Mouse (Mus musculus): ENCODE measurements around the gene Hmox1.

The Hmox1 gene

GRCm38 (mm10) chr8:75093399-75094156, at the start of gene Hmox1:
Gene Hmox1 (plus strand): TSS chr8:75093621.
- peak; percentile 88 for DNase-seq (ENCODE audit: low spot score in 2 of 2)

GRCm38 (mm10) chr8:75046303-75046702, 47.1 kb upstream of the Hmox1 start:
- no peak for DNase-seq (ENCODE audit: low spot score in 2 of 2)

- no peak for DNase-seq (ENCODE audit: low spot score in 2 of 2)
Observed at GRCm38 (mm10) chr8:75047784-75048183, 45.6 kb upstream of the Hmox1 start.

GRCm38 (mm10) chr8:75053342-75053741, 40.1 kb upstream of the Hmox1 start:
- no peak for DNase-seq (ENCODE audit: low spot score in 2 of 2)

- no peak for DNase-seq (ENCODE audit: low spot score in 2 of 2)
Observed at GRCm38 (mm10) chr8:75055673-75056072, 37.7 kb upstream of the Hmox1 start.

GRCm38 (mm10) chr8:75060022-75060421, 33.4 kb upstream of the Hmox1 start:
- no peak for DNase-seq (ENCODE audit: low spot score in 2 of 2)

- DNase-seq (ENCODE audit: low spot score in 2 of 2) = no peak
Observed at GRCm38 (mm10) chr8:75060815-75061214, 32.6 kb upstream of the Hmox1 start.

GRCm38 (mm10) chr8:75063290-75063689, 30.1 kb upstream of the Hmox1 start:
- DNase-seq (ENCODE audit: low spot score in 2 of 2) = no peak

GRCm38 (mm10) chr8:75064790-75065189, 28.6 kb upstream of the Hmox1 start:
- no peak for DNase-seq (ENCODE audit: low spot score in 2 of 2)

- no peak for DNase-seq (ENCODE audit: low spot score in 2 of 2)
Observed at GRCm38 (mm10) chr8:75067287-75067686, 26.1 kb upstream of the Hmox1 start.

GRCm38 (mm10) chr8:75070297-75070696, 23.1 kb upstream of the Hmox1 start:
- no peak for DNase-seq (ENCODE audit: low spot score in 2 of 2)

- DNase-seq (ENCODE audit: low spot score in 2 of 2) = peak; percentile 52 to 68
Observed at GRCm38 (mm10) chr8:75071627-75072346, 21.6 kb upstream of the Hmox1 start.

GRCm38 (mm10) chr8:75074876-75075275, 18.5 kb upstream of the Hmox1 start:
- no peak for DNase-seq (ENCODE audit: low spot score in 2 of 2)

- no peak for DNase-seq (ENCODE audit: low spot score in 2 of 2)
Observed at GRCm38 (mm10) chr8:75078215-75078614, 15.2 kb upstream of the Hmox1 start.

- no peak for DNase-seq (ENCODE audit: low spot score in 2 of 2)
Observed at GRCm38 (mm10) chr8:75078851-75079250, 14.6 kb upstream of the Hmox1 start.

- DNase-seq (ENCODE audit: low spot score in 2 of 2) = no peak
Observed at GRCm38 (mm10) chr8:75081364-75082040, 11.9 kb upstream of the Hmox1 start.

- no peak for DNase-seq (ENCODE audit: low spot score in 2 of 2)
Observed at GRCm38 (mm10) chr8:75082181-75082805, 11.1 kb upstream of the Hmox1 start.

- DNase-seq (ENCODE audit: low spot score in 2 of 2) = peak; percentile 75 to 76
Observed at GRCm38 (mm10) chr8:75083846-75084245, 9.6 kb upstream of the Hmox1 start.

- no peak for DNase-seq (ENCODE audit: low spot score in 2 of 2)
Observed at GRCm38 (mm10) chr8:75084382-75085064, 8.9 kb upstream of the Hmox1 start.

- no peak for DNase-seq (ENCODE audit: low spot score in 2 of 2)
Observed at GRCm38 (mm10) chr8:75086002-75086401, 7.4 kb upstream of the Hmox1 start.

- DNase-seq (ENCODE audit: low spot score in 2 of 2) = no peak
Observed at GRCm38 (mm10) chr8:75087127-75087526, 6.3 kb upstream of the Hmox1 start.

All from right cerebral cortex, postnatal 36 days (tissue).